Mouse (Mus musculus): ENCODE results near the gene Wscd2.

- TF ChIP-seq CTCF (conservative IDR thresholded peaks at IDR 0.05 in 1 of 2, IDR thresholded peaks at IDR 0.05 in 1 of 2; ENCODE audit: low read depth in 2 of 2, low read length in 2 of 2) (no peak), MAX (IDR thresholded peaks at IDR 0.05; ENCODE audit: low read length) (no peak), ZC3H11A (IDR thresholded peaks at IDR 0.05; ENCODE audit: low read depth, low read length) (no peak), POLR2A (IDR thresholded peaks at IDR 0.05; ENCODE audit: low read depth, low read length) (no peak), HCFC1 (IDR thresholded peaks at IDR 0.05; ENCODE audit: low read depth, low read length) (no peak), MEF2A (IDR thresholded peaks at IDR 0.05; ENCODE audit: borderline replicate concordance, low read depth, low read length) (no peak), CHD1 (IDR thresholded peaks at IDR 0.05; ENCODE audit: low read depth, low read length) (no peak), TBP (conservative IDR thresholded peaks at IDR 0.05; ENCODE audit: low read depth, low read length) (no peak), E2F4 (IDR thresholded peaks at IDR 0.05; ENCODE audit: insufficient replicate concordance, low read depth, low read length) (no peak), MAZ (IDR thresholded peaks at IDR 0.05; ENCODE audit: low read depth, low read length) (no peak), POLR2AphosphoS2 (IDR thresholded peaks at IDR 0.05; ENCODE audit: low read depth, low read length) (no peak), TCF12 (IDR thresholded peaks at IDR 0.05; ENCODE audit: low read depth, low read length) (no peak), EP300 (IDR thresholded peaks at IDR 0.05; ENCODE audit: low read length) (no peak)
Observed at GRCm38 (mm10) chr5:113485584-113486162, 4.5 kb upstream of the Wscd2 start.

Data from CH12.LX (cell line).